Mouse (Mus musculus): ENCODE results near the gene St3gal4. TPM values are rescaled to one million over a fixed set of nuclear protein-coding genes. Genes with fewer than 3 reads are reported as not detected.

St3gal4 gene
- polyA plus RNA-seq, 1 experiment from 2014 or later: 20.8 TPM

GRCm38 (mm10) chr9:35057631-35058030 is 61.4 kb downstream of the St3gal4 start:
- Histone ChIP-seq H3K27me3 (replicated peaks) (0 out of 2 replicates have a peak, but pooled peaks cover 6% of the 10 kb centered on the region), H3K4me3 (no peak overlapping the region), H3K4me2 (no peak overlapping the region), H3K9ac (no peak overlapping the region), H3K4me1 (replicated peaks) (peaks cover 17% of the 10 kb centered on the region), H3K36me3 (peaks cover 21% of the 10 kb centered on the region), H3K27ac (ENCODE audit: poor library complexity, severe bottlenecking) (no peak overlapping the region), H3K9me3 (replicated peaks) (no peaks in the 10 kb centered on the region)
- 80% methylated on average over 6 of the region's 6 CpGs for WGBS
- ATAC-seq (ENCODE audit: insufficient number of reproducible peaks, low FRiP score): no peak

- H3K27me3 ChIP-seq (replicated peaks): 0 out of 2 replicates have a peak, but pooled peaks cover 6% of the 10 kb centered on the region
- no peak for ATAC-seq (ENCODE audit: insufficient number of reproducible peaks, low FRiP score)
- WGBS: 92% methylated on average over 3 of the region's 3 CpGs
- peaks cover 22% of the 10 kb centered on the region for H3K4me1 ChIP-seq (replicated peaks)
- no peak overlapping the region for H3K4me3 ChIP-seq
- H3K4me2 ChIP-seq: no peak overlapping the region
- H3K27ac ChIP-seq (ENCODE audit: poor library complexity, severe bottlenecking): no peak overlapping the region
- no peaks in the 10 kb centered on the region for H3K9me3 ChIP-seq (replicated peaks)
- no peak overlapping the region for H3K9ac ChIP-seq
- peaks cover 24% of the 10 kb centered on the region for H3K36me3 ChIP-seq
These were observed 62.5 kb downstream of the St3gal4 start for GRCm38 (mm10) chr9:35056611-35057010.

GRCm38 (mm10) chr9:35055528-35056330 is 63.3 kb downstream of the St3gal4 start:
- Histone ChIP-seq H3K4me2 (no peak overlapping the region), H3K9ac (no peak overlapping the region), H3K36me3 (peaks cover 24% of the 10 kb centered on the region), H3K27me3 (replicated peaks) (0 out of 2 replicates have a peak, but pooled peaks cover 6% of the 10 kb centered on the region), H3K9me3 (replicated peaks) (no peaks in the 10 kb centered on the region), H3K4me1 (replicated peaks) (peaks cover 27% of the 10 kb centered on the region), H3K4me3 (no peak overlapping the region), H3K27ac (ENCODE audit: poor library complexity, severe bottlenecking) (no peak overlapping the region)
- ATAC-seq (ENCODE audit: insufficient number of reproducible peaks, low FRiP score): no peak
- 77% methylated on average over 11 of the region's 11 CpGs for WGBS

- H3K4me1 ChIP-seq (replicated peaks): peaks cover 29% of the 10 kb centered on the region
- no peak overlapping the region for H3K4me3 ChIP-seq
- H3K27me3 ChIP-seq (replicated peaks): 0 out of 2 replicates have a peak, but pooled peaks cover 15% of the 10 kb centered on the region
- no peak overlapping the region for H3K27ac ChIP-seq (ENCODE audit: poor library complexity, severe bottlenecking)
- no peaks in the 10 kb centered on the region for H3K9me3 ChIP-seq (replicated peaks)
- H3K36me3 ChIP-seq: peaks cover 29% of the 10 kb centered on the region
- 94% methylated on average over 3 of the region's 3 CpGs for WGBS
- no peak overlapping the region for H3K9ac ChIP-seq
- no peak for ATAC-seq (ENCODE audit: insufficient number of reproducible peaks, low FRiP score)
- no peak overlapping the region for H3K4me2 ChIP-seq
These were observed 65.4 kb downstream of the St3gal4 start for GRCm38 (mm10) chr9:35053669-35054068.

GRCm38 (mm10) chr9:35053081-35053480 is 66.0 kb downstream of the St3gal4 start:
- Histone ChIP-seq H3K9ac (no peak overlapping the region), H3K27ac (ENCODE audit: poor library complexity, severe bottlenecking) (no peak overlapping the region), H3K4me1 (replicated peaks) (peaks cover 29% of the 10 kb centered on the region), H3K4me3 (no peak overlapping the region), H3K36me3 (peaks cover 31% of the 10 kb centered on the region), H3K27me3 (replicated peaks) (0 out of 2 replicates have a peak, but pooled peaks cover 15% of the 10 kb centered on the region), H3K9me3 (replicated peaks) (no peaks in the 10 kb centered on the region), H3K4me2 (no peak overlapping the region)
- WGBS: 89% methylated on average over 16 of the region's 16 CpGs
- ATAC-seq (ENCODE audit: insufficient number of reproducible peaks, low FRiP score): no peak

- Histone ChIP-seq H3K36me3 (peaks cover 35% of the 10 kb centered on the region), H3K27ac (ENCODE audit: poor library complexity, severe bottlenecking) (no peak overlapping the region), H3K9ac (no peak overlapping the region), H3K4me1 (replicated peaks) (peaks cover 29% of the 10 kb centered on the region), H3K4me3 (no peak overlapping the region), H3K4me2 (no peak overlapping the region), H3K27me3 (replicated peaks) (0 out of 2 replicates have a peak, but pooled peaks cover 16% of the 10 kb centered on the region), H3K9me3 (replicated peaks) (no peaks in the 10 kb centered on the region)
- 78% methylated on average over 4 of the region's 4 CpGs for WGBS
- ATAC-seq (ENCODE audit: insufficient number of reproducible peaks, low FRiP score): no peak
These were observed 66.4 kb downstream of the St3gal4 start for GRCm38 (mm10) chr9:35052671-35053070.

GRCm38 (mm10) chr9:35051666-35052065 is 67.4 kb downstream of the St3gal4 start:
- Histone ChIP-seq H3K9ac (no peak overlapping the region), H3K36me3 (peaks cover 42% of the 10 kb centered on the region), H3K4me1 (replicated peaks) (peaks cover 29% of the 10 kb centered on the region), H3K4me3 (no peak overlapping the region), H3K27me3 (replicated peaks) (0 out of 2 replicates have a peak, but pooled peaks cover 19% of the 10 kb centered on the region), H3K27ac (ENCODE audit: poor library complexity, severe bottlenecking) (no peak overlapping the region), H3K9me3 (replicated peaks) (no peaks in the 10 kb centered on the region), H3K4me2 (no peak overlapping the region)
- no peak for ATAC-seq (ENCODE audit: insufficient number of reproducible peaks, low FRiP score)
- 50% methylated on average over 4 of the region's 4 CpGs for WGBS

- H3K4me2 ChIP-seq: no peak overlapping the region
- no peak overlapping the region for H3K4me3 ChIP-seq
- 0 out of 2 replicates have a peak, but pooled peaks cover 19% of the 10 kb centered on the region for H3K27me3 ChIP-seq (replicated peaks)
- no peaks in the 10 kb centered on the region for H3K9me3 ChIP-seq (replicated peaks)
- peaks cover 34% of the 10 kb centered on the region for H3K4me1 ChIP-seq (replicated peaks)
- no peak for ATAC-seq (ENCODE audit: insufficient number of reproducible peaks, low FRiP score)
- H3K9ac ChIP-seq: no peak overlapping the region
- peaks cover 42% of the 10 kb centered on the region for H3K36me3 ChIP-seq
- no peak overlapping the region for H3K27ac ChIP-seq (ENCODE audit: poor library complexity, severe bottlenecking)
- WGBS: 77% methylated on average over 6 of the region's 6 CpGs
These were observed 68.2 kb downstream of the St3gal4 start for GRCm38 (mm10) chr9:35050701-35051454.

- 86% methylated on average over 3 of the region's 3 CpGs for WGBS
- H3K4me1 ChIP-seq (replicated peaks): peaks cover 42% of the 10 kb centered on the region
- no peak overlapping the region for H3K4me3 ChIP-seq
- H3K9me3 ChIP-seq (replicated peaks): no peaks in the 10 kb centered on the region
- peaks cover 37% of the 10 kb centered on the region for H3K36me3 ChIP-seq
- no peak overlapping the region for H3K9ac ChIP-seq
- H3K27ac ChIP-seq (ENCODE audit: poor library complexity, severe bottlenecking): no peak overlapping the region
- H3K27me3 ChIP-seq (replicated peaks): 0 out of 2 replicates have a peak, but pooled peaks cover 13% of the 10 kb centered on the region
- no peak for ATAC-seq (ENCODE audit: insufficient number of reproducible peaks, low FRiP score)
- H3K4me2 ChIP-seq: no peak overlapping the region
These were observed 69.1 kb downstream of the St3gal4 start for GRCm38 (mm10) chr9:35049891-35050527.

GRCm38 (mm10) chr9:35048449-35048848 is 70.6 kb downstream of the St3gal4 start:
- Histone ChIP-seq H3K9ac (no peak overlapping the region), H3K4me3 (no peak overlapping the region), H3K27ac (ENCODE audit: poor library complexity, severe bottlenecking) (no peak overlapping the region), H3K4me1 (replicated peaks) (peaks cover 57% of the 10 kb centered on the region), H3K9me3 (replicated peaks) (no peaks in the 10 kb centered on the region), H3K27me3 (replicated peaks) (0 out of 2 replicates have a peak, but pooled peaks cover 13% of the 10 kb centered on the region), H3K4me2 (no peak overlapping the region), H3K36me3 (peaks cover 29% of the 10 kb centered on the region)
- WGBS: 53% methylated on average over 6 of the region's 6 CpGs
- ATAC-seq (ENCODE audit: insufficient number of reproducible peaks, low FRiP score): no peak

All from heart, embryonic 12.5 days (tissue).